Mouse (Mus musculus): ENCODE data around the gene Isca2. TPM values are rescaled to one million over a fixed set of nuclear protein-coding genes. Genes with fewer than 3 reads are reported as not detected.

The Isca2 gene
- polyA plus RNA-seq, 1 experiment from 2014 or later, result 137 TPM

GRCm38 (mm10) chr12:84755008-84755695, 17.9 kb upstream of the Isca2 start:
- Histone ChIP-seq H3K27ac (replicated peaks) (0 out of 2 replicates have a peak overlapping the region, but pooled peaks have one; percentile 4), H3K4me2 (no peak overlapping the region), H3K36me3 (peaks cover 9% of the 10 kb centered on the region; the same call in 1 of the 2 replicates), H3K4me3 (no peak overlapping the region), H3K9ac (no peak overlapping the region), H3K27me3 (no peaks in the 10 kb centered on the region), H3K9me3 (no peaks in the 10 kb centered on the region), H3K4me1 (replicated peaks) (peaks cover 24% of the 10 kb centered on the region)
- WGBS, result 27% methylated on average over 16 of the region's 16 CpGs
- ATAC-seq (ENCODE audit: low FRiP score, low read depth), result peak; percentile 51; the same call in 1 of the 2 replicates

GRCm38 (mm10) chr12:84756016-84756415, 17.0 kb upstream of the Isca2 start:
- no peak overlapping the region for H3K4me2 ChIP-seq
- no peak overlapping the region for H3K4me3 ChIP-seq
- H3K9me3 ChIP-seq, result no peaks in the 10 kb centered on the region
- H3K27ac ChIP-seq (replicated peaks), result no peak overlapping the region
- 91% methylated on average over 10 of the region's 10 CpGs for WGBS
- H3K9ac ChIP-seq, result no peak overlapping the region
- no peak for ATAC-seq (ENCODE audit: low FRiP score, low read depth)
- peaks cover 24% of the 10 kb centered on the region for H3K4me1 ChIP-seq (replicated peaks)
- peaks cover 9% of the 10 kb centered on the region; the same call in 1 of the 2 replicates for H3K36me3 ChIP-seq
- H3K27me3 ChIP-seq, result no peaks in the 10 kb centered on the region

GRCm38 (mm10) chr12:84759063-84759462, 14.0 kb upstream of the Isca2 start:
- Histone ChIP-seq H3K4me2 (no peak overlapping the region), H3K36me3 (peaks cover 21% of the 10 kb centered on the region; the same call in 1 of the 2 replicates), H3K4me3 (no peak overlapping the region), H3K27ac (replicated peaks) (no peak overlapping the region), H3K9ac (no peak overlapping the region), H3K27me3 (no peaks in the 10 kb centered on the region), H3K9me3 (no peaks in the 10 kb centered on the region), H3K4me1 (replicated peaks) (0 out of 2 replicates have a peak, but pooled peaks cover 4% of the 10 kb centered on the region)
- WGBS, result 82% methylated on average over 2 of the region's 2 CpGs
- no peak for ATAC-seq (ENCODE audit: low FRiP score, low read depth)

GRCm38 (mm10) chr12:84762532-84762931, 10.5 kb upstream of the Isca2 start:
- Histone ChIP-seq H3K4me3 (no peak overlapping the region), H3K27me3 (no peaks in the 10 kb centered on the region), H3K4me2 (no peak overlapping the region), H3K4me1 (replicated peaks) (no peaks in the 10 kb centered on the region), H3K9ac (no peak overlapping the region), H3K9me3 (no peaks in the 10 kb centered on the region), H3K36me3 (peaks cover 25% of the 10 kb centered on the region; the same call in 1 of the 2 replicates), H3K27ac (replicated peaks) (no peak overlapping the region)
- 89% methylated on average over 5 of the region's 5 CpGs for WGBS
- no peak for ATAC-seq (ENCODE audit: low FRiP score, low read depth)

- no peaks in the 10 kb centered on the region for H3K27me3 ChIP-seq
- ATAC-seq (ENCODE audit: low FRiP score, low read depth), result no peak
- no peak overlapping the region for H3K9ac ChIP-seq
- no peak overlapping the region for H3K4me2 ChIP-seq
- no peak overlapping the region for H3K4me3 ChIP-seq
- H3K27ac ChIP-seq (replicated peaks), result no peak overlapping the region
- H3K36me3 ChIP-seq, result peaks cover 20% of the 10 kb centered on the region; the same call in 1 of the 2 replicates
- 90% methylated on average over 13 of the region's 13 CpGs for WGBS
- no peaks in the 10 kb centered on the region for H3K4me1 ChIP-seq (replicated peaks)
- no peaks in the 10 kb centered on the region for H3K9me3 ChIP-seq
Observed at GRCm38 (mm10) chr12:84763577-84764218, 9.4 kb upstream of the Isca2 start.

GRCm38 (mm10) chr12:84764756-84765155, 8.3 kb upstream of the Isca2 start:
- H3K9me3 ChIP-seq, result no peaks in the 10 kb centered on the region
- 93% methylated on average over 7 of the region's 7 CpGs for WGBS
- peaks cover 20% of the 10 kb centered on the region; the same call in 1 of the 2 replicates for H3K36me3 ChIP-seq
- H3K4me3 ChIP-seq, result no peak overlapping the region
- H3K9ac ChIP-seq, result no peak overlapping the region
- no peaks in the 10 kb centered on the region for H3K27me3 ChIP-seq
- no peak overlapping the region for H3K27ac ChIP-seq (replicated peaks)
- no peaks in the 10 kb centered on the region for H3K4me1 ChIP-seq (replicated peaks)
- H3K4me2 ChIP-seq, result no peak overlapping the region
- no peak for ATAC-seq (ENCODE audit: low FRiP score, low read depth)

- Histone ChIP-seq H3K4me1 (replicated peaks) (peaks cover 6% of the 10 kb centered on the region; the same call in 1 of the 2 replicates), H3K27me3 (no peaks in the 10 kb centered on the region), H3K4me3 (no peak overlapping the region), H3K9me3 (no peaks in the 10 kb centered on the region), H3K36me3 (peaks cover 20% of the 10 kb centered on the region; the same call in 1 of the 2 replicates), H3K4me2 (no peak overlapping the region), H3K27ac (replicated peaks) (no peak overlapping the region), H3K9ac (no peak overlapping the region)
- no peak for ATAC-seq (ENCODE audit: low FRiP score, low read depth)
- WGBS, result 94% methylated on average over 15 of the region's 15 CpGs
Observed at GRCm38 (mm10) chr12:84765506-84765905, 7.5 kb upstream of the Isca2 start.

- Histone ChIP-seq H3K9me3 (no peaks in the 10 kb centered on the region), H3K9ac (no peak overlapping the region), H3K36me3 (peaks cover 20% of the 10 kb centered on the region; the same call in 1 of the 2 replicates), H3K4me2 (no peak overlapping the region), H3K4me1 (replicated peaks) (peaks cover 13% of the 10 kb centered on the region), H3K4me3 (no peak overlapping the region), H3K27ac (replicated peaks) (no peak overlapping the region), H3K27me3 (no peaks in the 10 kb centered on the region)
- WGBS, result 86% methylated on average over 5 of the region's 5 CpGs
- no peak for ATAC-seq (ENCODE audit: low FRiP score, low read depth)
Observed at GRCm38 (mm10) chr12:84766113-84766735, 6.8 kb upstream of the Isca2 start.

- peaks cover 18% of the 10 kb centered on the region; the same call in 1 of the 2 replicates for H3K36me3 ChIP-seq
- WGBS, result 87% methylated on average over 6 of the region's 6 CpGs
- H3K9ac ChIP-seq, result no peak overlapping the region
- no peak overlapping the region for H3K4me3 ChIP-seq
- H3K4me2 ChIP-seq, result no peak overlapping the region
- no peak overlapping the region for H3K27ac ChIP-seq (replicated peaks)
- peaks cover 24% of the 10 kb centered on the region for H3K4me1 ChIP-seq (replicated peaks)
- H3K9me3 ChIP-seq, result no peaks in the 10 kb centered on the region
- no peaks in the 10 kb centered on the region for H3K27me3 ChIP-seq
- ATAC-seq (ENCODE audit: low FRiP score, low read depth), result no peak
Observed at GRCm38 (mm10) chr12:84767510-84767909, 5.5 kb upstream of the Isca2 start.

GRCm38 (mm10) chr12:84769624-84770023, 3.4 kb upstream of the Isca2 start:
- H3K9me3 ChIP-seq, result no peaks in the 10 kb centered on the region
- 0 out of 2 replicates have a peak, but pooled peaks cover 3% of the 10 kb centered on the region for H3K36me3 ChIP-seq
- H3K4me1 ChIP-seq (replicated peaks), result peaks cover 35% of the 10 kb centered on the region
- no peak overlapping the region for H3K4me3 ChIP-seq
- no peak overlapping the region for H3K27ac ChIP-seq (replicated peaks)
- H3K27me3 ChIP-seq, result no peaks in the 10 kb centered on the region
- no peak overlapping the region for H3K4me2 ChIP-seq
- 87% methylated on average over 7 of the region's 7 CpGs for WGBS
- no peak for ATAC-seq (ENCODE audit: low FRiP score, low read depth)
- H3K9ac ChIP-seq, result no peak overlapping the region

- peak overlapping the region; percentile 68 for H3K4me2 ChIP-seq
- H3K9ac ChIP-seq, result peak overlapping the region; percentile 61
- peak overlapping the region; percentile 87 for H3K27ac ChIP-seq (replicated peaks)
- no peaks in the 10 kb centered on the region for H3K27me3 ChIP-seq
- 2% methylated on average over 10 of the region's 10 CpGs for WGBS
- peaks cover 37% of the 10 kb centered on the region for H3K4me1 ChIP-seq (replicated peaks)
- no peaks in the 10 kb centered on the region for H3K9me3 ChIP-seq
- H3K36me3 ChIP-seq, result no peaks in the 10 kb centered on the region
- ATAC-seq (ENCODE audit: low FRiP score, low read depth), result no peak
- peak overlapping the region; percentile 62 for H3K4me3 ChIP-seq
Observed at GRCm38 (mm10) chr12:84771981-84772520, 1.0 kb upstream of the Isca2 start.

GRCm38 (mm10) chr12:84773476-84773875, 425 bp downstream of the Isca2 start:
- Histone ChIP-seq H3K4me1 (replicated peaks) (peaks cover 37% of the 10 kb centered on the region), H3K36me3 (no peaks in the 10 kb centered on the region), H3K4me3 (peak overlapping the region; percentile 62), H3K27me3 (no peaks in the 10 kb centered on the region), H3K9me3 (no peaks in the 10 kb centered on the region), H3K4me2 (peak overlapping the region; percentile 84), H3K27ac (replicated peaks) (peak overlapping the region; percentile 87), H3K9ac (peak overlapping the region; percentile 79)
- under 1% methylated on average over 20 of the region's 20 CpGs for WGBS
- ATAC-seq (ENCODE audit: low FRiP score, low read depth), result no peak

All from hindbrain, embryonic 15.5 days (tissue).